7 mouse cellular contexts compared by ENCODE assay signal in genomic region chr19:5408057-5409001, GRCm38 (mm10). TPM values are rescaled to one million over a fixed set of nuclear protein-coding genes. Genes with fewer than 3 reads are reported as not detected.
DNase-seq lines count a peak whose midpoint lies in the region; ATAC-seq lines count a peak whose summit lies in the region.

No protein-coding gene starts in this region.

- H3K27ac ChIP-seq in liver, embryonic 16.5 days (ENCODE audit: low read length): peak overlapping the region; percentile 96

- WGBS in liver, embryonic 16.5 days (ENCODE audit: insufficient replicate concordance): 71% methylated on average over 13 of the region's 13 CpGs

- H3K4me3 ChIP-seq in liver, embryonic 16.5 days (ENCODE audit: low read depth, low read length): peak overlapping the region; percentile 69

- H3K27me3 ChIP-seq in liver, embryonic 16.5 days (ENCODE audit: control insufficient read depth, insufficient read depth, low read depth, low read length): no peaks in the 10 kb centered on the region

- DNase-seq in 3T3-L1 (ENCODE audit: low read depth, low spot score) (peak; percentile 49), 416B (ENCODE audit: low read depth) (peak; percentile 76)
- peak; percentile 56 to 61 for DNase-seq in heart, postnatal 10 days
- no peak for DNase-seq in frontal cortex, adult 2 months (ENCODE audit: extremely low spot score in 1 of 2, low spot score in 1 of 2)
- no peak for DNase-seq in frontal cortex, postnatal 10 days (ENCODE audit: low spot score in 2 of 2)
- DNase-seq in right cerebral cortex, postnatal 36 days (ENCODE audit: low spot score in 2 of 2): no peak

- peak overlapping the region; percentile 76 for H3K4me2 ChIP-seq in liver, embryonic 16.5 days (ENCODE audit: low read depth, low read length)

- H3K9ac ChIP-seq in liver, embryonic 16.5 days (ENCODE audit: low read depth, low read length): peak overlapping the region; percentile 82

- no peaks in the 10 kb centered on the region for H3K9me3 ChIP-seq in liver, embryonic 16.5 days (replicated peaks; ENCODE audit: control insufficient read depth, low read length)

- ATAC-seq in liver, embryonic 16.5 days (ENCODE audit: low read depth): no peak

- intact Hi-C loops in heart, postnatal 10 days (cut with DNase I): no loop called here

- H3K4me1 ChIP-seq in liver, embryonic 16.5 days (ENCODE audit: control insufficient read depth, low read depth, low read length): peaks cover 19% of the 10 kb centered on the region

- no peaks in the 10 kb centered on the region for H3K36me3 ChIP-seq in liver, embryonic 16.5 days (ENCODE audit: control insufficient read depth, insufficient read depth)

RNA-seq across cellular contexts. Expression of gene Tsga10ip, which starts 6.0 kb away (rescaled TPM):
- total RNA-seq in heart, postnatal 10 days (2021): not detected
- 0.05 and 0.26 TPM in 2 replicates for polyA plus RNA-seq in liver, embryonic 16.5 days (2015; fragmentation: Nextera tagmentation; extraction: Ambion mirVana)
- not detected in 2 replicates for polyA plus RNA-seq in frontal cortex, adult 2 months (2012; rRNA removed)

RNA-seq across cellular contexts. Expression of gene Drap1, which starts 16.4 kb away (rescaled TPM):
- total RNA-seq in heart, postnatal 10 days (2021): 100 to 1,000 TPM; 240 to 260 TPM
- polyA plus RNA-seq in liver, embryonic 16.5 days (2015; fragmentation: Nextera tagmentation; extraction: Ambion mirVana): 61.4 and 64.5 TPM in 2 replicates
- 305 and 342 TPM in 2 replicates for polyA plus RNA-seq in frontal cortex, adult 2 months (2012; rRNA removed)

RNA-seq across cellular contexts. Expression of gene AI837181, which starts 16.6 kb away (rescaled TPM):
- 10 to 100 TPM; 40.3 to 43.8 TPM for total RNA-seq in heart, postnatal 10 days (2021)
- polyA plus RNA-seq in liver, embryonic 16.5 days (2015; fragmentation: Nextera tagmentation; extraction: Ambion mirVana): 6.1 and 7.1 TPM in 2 replicates
- 94.3 and 95.0 TPM in 2 replicates for polyA plus RNA-seq in frontal cortex, adult 2 months (2012; rRNA removed)

RNA-seq across cellular contexts. Expression of gene Sart1, which starts 19.8 kb away (rescaled TPM):
- 10 to 100 TPM; 47.7 to 50.7 TPM for total RNA-seq in heart, postnatal 10 days (2021)
- polyA plus RNA-seq in liver, embryonic 16.5 days (2015; fragmentation: Nextera tagmentation; extraction: Ambion mirVana): 23.8 and 25.8 TPM in 2 replicates
- 70.5 and 85.4 TPM in 2 replicates for polyA plus RNA-seq in frontal cortex, adult 2 months (2012; rRNA removed)

RNA-seq across cellular contexts. Expression of gene Fosl1, which starts 39.0 kb away (rescaled TPM):
- total RNA-seq in heart, postnatal 10 days (2021): not detected
- not detected in 2 replicates for polyA plus RNA-seq in liver, embryonic 16.5 days (2015; fragmentation: Nextera tagmentation; extraction: Ambion mirVana)
- polyA plus RNA-seq in frontal cortex, adult 2 months (2012; rRNA removed): 0.06 and 0.19 TPM in 2 replicates

Comparison
In these comparisons a context has a peak if more than half of its experiments do, and no peak if none do; other contexts are left out.
1. DNase-seq: peak in 3T3-L1 (single experiment), 416B (single experiment) and heart, postnatal 10 days (2 of 2); none in frontal cortex, adult 2 months (0 of 2), frontal cortex, postnatal 10 days (0 of 2) and right cerebral cortex, postnatal 36 days (0 of 2).
2. RNA of gene AI837181, which starts 16.6 kb away (polyA plus RNA-seq): 94.3 to 95.0 TPM in frontal cortex, adult 2 months; 6.1 to 7.1 TPM in liver, embryonic 16.5 days; every median in the first group is over 10 times any median in the second.